Mouse (Mus musculus): ENCODE measurements around the gene Cox19.

DNA sequence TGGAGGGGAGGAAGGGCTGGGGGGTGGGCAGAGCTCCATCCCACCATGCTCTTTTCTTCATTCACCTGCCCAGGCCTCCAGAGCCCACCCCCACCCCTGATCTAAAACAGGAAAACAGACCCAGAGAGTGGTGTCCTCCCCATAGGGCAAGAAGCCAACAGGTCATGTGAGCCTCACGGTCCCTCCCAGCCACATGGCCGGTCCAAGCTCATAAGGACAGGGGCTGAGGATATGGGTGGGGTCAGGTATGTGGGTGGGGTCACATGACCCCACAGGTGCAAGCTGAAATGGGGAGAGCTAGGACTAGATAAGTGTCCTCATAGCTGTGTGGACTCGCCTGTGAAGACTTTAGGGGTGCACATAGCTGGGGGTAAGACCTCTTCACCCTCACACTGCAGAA is 12.8 kb downstream of the Cox19 start:
- TF ChIP-seq CTCF (IDR thresholded peaks at IDR 0.05; ENCODE audit: low read depth, low read length), result no peak
- TF ChIP-seq TAL1 (conservative IDR thresholded peaks at IDR 0.05; ENCODE audit: low read depth, low read length), result no peak

Data from G1E (cell line).